Mouse (Mus musculus) lung, postnatal 0 days (tissue): ENCODE data around the gene Dcun1d5. TPM values are rescaled to one million over a fixed set of nuclear protein-coding genes. Genes with fewer than 3 reads are reported as not detected.

Source experiments
- ATAC-seq: fragments of 200-750 bp; cut with Nextera tagmentation; 2 replicates; pipeline ENCODE4 v1.8.0; 2017; ENCODE audit warnings: moderate library complexity
- DNase-seq: peaks from one replicate; pipeline ENCODE4 v3.0.0-alpha.2; 2016; ENCODE audit warnings: low spot score
- H3K27ac ChIP-seq: fragments of 300-500 bp; sonication (generic); 2 replicates; pipeline ENCODE4 v1.5.1; 2014; ENCODE audit warnings: antibody characterized with exemption, mild to moderate bottlenecking, low read length, mixed read lengths
- H3K27me3 ChIP-seq: fragments of 300-500 bp; sonication (generic); replicated peaks from 2 replicates; pipeline ENCODE4 v1.6.1; 2014; ENCODE audit warnings: low read length, mixed read lengths; ENCODE audit not compliant: insufficient read depth
- H3K36me3 ChIP-seq: fragments of 300-500 bp; sonication (generic); 2 replicates; pipeline ENCODE4 v1.6.1; 2014; ENCODE audit warnings: low read length, mixed read lengths; ENCODE audit not compliant: insufficient read depth
- H3K4me1 ChIP-seq: fragments of 300-500 bp; sonication (generic); 2 replicates; pipeline ENCODE4 v1.6.1; 2014; ENCODE audit warnings: antibody characterized with exemption, low read depth, low read length, mixed read lengths; ENCODE audit not compliant: insufficient read depth
- H3K4me2 ChIP-seq: fragments of 300-500 bp; sonication (generic); replicated peaks from 2 replicates; pipeline ENCODE4 v1.6.1; 2014; ENCODE audit warnings: low read depth, mild to moderate bottlenecking, low read length, moderate library complexity, mixed read lengths
- H3K4me3 ChIP-seq: fragments of 300-500 bp; sonication (generic); 2 replicates; pipeline ENCODE4 v1.5.1; 2014; ENCODE audit warnings: low read depth, low read length
- H3K9ac ChIP-seq: fragments of 300-500 bp; sonication (generic); replicated peaks from 2 replicates; pipeline ENCODE4 v1.6.1; 2014; ENCODE audit warnings: low read depth, mild to moderate bottlenecking
- H3K9me3 ChIP-seq: fragments of 300-500 bp; sonication (generic); 2 replicates; pipeline ENCODE4 v1.6.1; 2016; ENCODE audit warnings: low read length, mixed read lengths
- CTCF ChIP-seq: IDR thresholded peaks from 2 replicates; pipeline ENCODE4 v1.5.1; 2016; ENCODE audit warnings: antibody characterized with exemption, mild to moderate bottlenecking
- EP300 ChIP-seq: IDR thresholded peaks from 2 replicates; pipeline ENCODE4 v1.6.1; 2016; ENCODE audit warnings: antibody characterized with exemption, mild to moderate bottlenecking, control low read depth
- WGBS: fragments of 180-500 bp; shearing (Covaris S2); extraction: QIAGEN DNeasy Blood & Tissue Kit; methylation state at CpG from one replicate; pipeline ENCODE4 v1.1.7; 2014; 5-methylcytosine and 5-hydroxymethylcytosine counted together
- polyA plus RNA-seq: library from polyadenylated mRNA; unstranded; fragments of >200 nt; fragmentation: Nextera tagmentation; extraction: Ambion mirVana; gene quantifications from 2 replicates; pipeline ENCODE4 v1.2.1, GENCODE M21; 2015

Gene Dcun1d5
- polyA plus RNA-seq, 1 experiment from 2014 or later, result 92.3 TPM

DNA sequence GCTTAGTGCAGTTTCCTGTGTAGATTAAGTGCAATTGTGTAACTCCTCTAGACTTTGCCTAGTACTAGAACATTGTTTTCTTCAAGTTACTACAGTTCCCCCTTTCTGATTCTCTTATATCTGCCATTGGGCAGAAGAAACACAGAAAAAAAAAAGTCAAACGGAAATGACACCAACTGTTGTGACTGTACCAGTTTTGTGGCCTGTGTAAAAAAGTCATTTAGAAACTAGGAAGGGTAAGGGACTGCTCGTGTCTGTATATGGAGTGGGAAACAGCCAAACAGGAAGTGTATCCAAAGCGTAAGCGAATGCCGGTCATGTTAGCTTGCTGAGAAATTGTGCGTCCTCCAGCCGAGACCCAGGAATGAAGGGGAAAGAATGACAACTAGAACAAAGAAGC lies 37.1 kb downstream of the Dcun1d5 start:
- no peaks in the 10 kb centered on the region for H3K4me1 ChIP-seq
- no peak overlapping the region for H3K9ac ChIP-seq
- 49% methylated on average over 7 of the region's 7 CpGs for WGBS
- H3K4me2 ChIP-seq, result no peak overlapping the region
- H3K27me3 ChIP-seq, result no peaks in the 10 kb centered on the region
- H3K9me3 ChIP-seq, result no peaks in the 10 kb centered on the region
- DNase-seq (peak; percentile 69), ATAC-seq (peak; percentile 62)
- H3K27ac ChIP-seq, result peak overlapping the region; percentile 57; the same call in 1 of the 2 replicates
- no peak for TF ChIP-seq EP300
- TF ChIP-seq CTCF, result no peak
- no peaks in the 10 kb centered on the region for H3K36me3 ChIP-seq
- H3K4me3 ChIP-seq, result no peak overlapping the region

DNA sequence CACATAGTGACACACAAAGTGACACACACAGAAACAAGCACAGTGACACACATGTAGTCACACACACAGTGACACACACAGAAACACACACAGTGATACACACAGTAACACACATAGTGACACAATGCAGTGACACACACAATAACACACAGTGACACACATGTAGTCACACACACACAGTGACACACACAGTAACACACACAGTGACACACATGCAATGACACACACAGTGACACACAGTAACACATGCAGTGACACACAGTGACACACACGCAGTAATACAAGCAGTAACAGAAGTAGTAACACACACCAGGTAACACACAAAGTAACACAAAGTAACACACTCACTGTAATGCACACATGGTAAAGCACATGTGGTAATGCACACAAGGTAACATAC lies 54.3 kb downstream of the Dcun1d5 start:
- no peaks in the 10 kb centered on the region for H3K4me1 ChIP-seq
- ATAC-seq (no peak), DNase-seq (no peak)
- no peak overlapping the region for H3K27ac ChIP-seq
- H3K9me3 ChIP-seq, result no peaks in the 10 kb centered on the region
- H3K36me3 ChIP-seq, result no peaks in the 10 kb centered on the region
- TF ChIP-seq EP300 (no peak), CTCF (no peak)
- H3K4me3 ChIP-seq, result no peak overlapping the region
- no peak overlapping the region for H3K4me2 ChIP-seq
- 91% methylated on average over 1 of the region's 1 CpGs for WGBS
- H3K27me3 ChIP-seq, result no peaks in the 10 kb centered on the region
- H3K9ac ChIP-seq, result no peak overlapping the region

DNA sequence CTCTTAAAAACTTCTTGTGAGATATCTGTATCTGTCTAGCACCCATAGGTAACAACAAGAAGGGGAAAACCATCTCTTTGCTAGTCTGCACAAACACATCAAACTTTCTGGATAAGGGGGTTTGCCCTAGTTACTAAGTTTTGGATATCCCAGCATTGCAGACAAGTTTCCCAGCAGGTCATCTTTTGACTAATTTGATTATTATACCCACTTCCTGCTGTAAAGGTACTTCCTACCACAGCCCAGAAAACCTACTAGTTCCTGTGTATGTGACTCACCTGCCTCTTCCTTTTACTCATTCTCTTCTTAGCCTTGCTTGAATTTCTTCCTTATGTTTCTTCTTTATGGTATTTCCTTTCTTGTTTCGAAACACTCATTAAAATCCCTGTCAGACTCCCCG lies 55.6 kb downstream of the Dcun1d5 start:
- ATAC-seq, result no peak
- Histone ChIP-seq H3K4me2 (no peak overlapping the region), H3K4me1 (no peaks in the 10 kb centered on the region), H3K27me3 (no peaks in the 10 kb centered on the region), H3K9me3 (no peaks in the 10 kb centered on the region), H3K4me3 (no peak overlapping the region), H3K9ac (no peak overlapping the region), H3K36me3 (no peaks in the 10 kb centered on the region), H3K27ac (no peak overlapping the region)
- DNase-seq, result no peak
- 72% methylated on average over 2 of the region's 2 CpGs for WGBS
- no peak for TF ChIP-seq CTCF
- no peak for TF ChIP-seq EP300

DNA sequence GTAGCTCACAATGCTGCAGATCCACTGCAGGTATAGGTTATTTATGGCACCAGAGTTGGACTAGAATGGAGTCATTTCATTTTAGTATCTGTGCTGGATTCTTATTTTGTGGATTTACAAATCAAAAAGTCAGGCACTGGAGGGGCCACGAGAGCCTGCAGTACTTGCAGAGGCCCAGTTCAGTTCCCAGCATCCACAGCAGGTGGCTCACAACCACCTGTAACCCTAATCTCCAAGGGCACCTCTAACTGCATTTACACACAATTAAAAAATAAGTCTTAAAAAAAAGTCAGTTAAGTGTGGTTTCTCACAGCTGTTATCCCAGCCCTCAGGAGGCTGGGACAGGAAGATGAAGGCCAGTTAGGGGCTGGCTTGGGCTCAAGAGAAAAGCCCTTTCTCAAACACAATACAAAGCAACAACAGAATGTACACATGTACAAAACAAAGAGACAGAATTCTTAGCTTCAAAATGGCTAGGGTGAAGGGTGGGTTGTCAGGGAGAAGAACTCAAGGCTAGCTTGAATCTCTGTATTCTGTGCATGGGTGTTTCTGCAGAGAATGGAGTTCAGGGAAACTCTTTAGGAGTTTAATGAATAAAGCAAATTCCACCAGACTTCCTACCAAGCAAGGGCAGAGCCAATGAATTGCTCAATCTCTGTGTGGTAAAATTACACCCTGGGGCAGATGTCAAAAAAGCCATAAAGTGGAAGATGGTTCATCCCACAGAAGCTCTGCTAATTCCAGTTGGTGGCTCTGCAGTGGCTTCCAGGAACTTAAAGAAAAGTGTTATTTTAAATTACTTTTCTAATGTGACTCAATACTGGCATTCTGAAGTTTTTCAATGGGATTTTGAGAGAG lies 68.7 kb downstream of the Dcun1d5 start:
- 50% methylated on average over 1 of the region's 1 CpGs for WGBS
- no peak overlapping the region for H3K9ac ChIP-seq
- H3K36me3 ChIP-seq, result no peaks in the 10 kb centered on the region
- TF ChIP-seq CTCF, result no peak
- TF ChIP-seq EP300, result no peak
- ATAC-seq (no peak), DNase-seq (no peak)
- H3K4me3 ChIP-seq, result no peak overlapping the region
- H3K27ac ChIP-seq, result no peak overlapping the region
- H3K4me2 ChIP-seq, result no peak overlapping the region
- no peaks in the 10 kb centered on the region for H3K4me1 ChIP-seq
- H3K27me3 ChIP-seq, result no peaks in the 10 kb centered on the region
- no peaks in the 10 kb centered on the region for H3K9me3 ChIP-seq

Other genes starting within 250 kb of the Dcun1d5 start
- 7.2 and 9.3 TPM in 2 replicates for gene Dync2h1, start 74 bp upstream of the Dcun1d5 start, polyA plus RNA-seq
- gene Mmp13, start 88.0 kb downstream of the Dcun1d5 start, polyA plus RNA-seq, result 0.11 and 0.14 TPM in 2 replicates
- gene Mmp12, start 159.9 kb downstream of the Dcun1d5 start, polyA plus RNA-seq, result 1.3 and 2.4 TPM in 2 replicates
- not detected in 2 replicates for gene Mmp1b, start 203.5 kb downstream of the Dcun1d5 start, polyA plus RNA-seq